Mouse (Mus musculus) lung, embryonic 14.5 days (tissue): ENCODE results near the gene Ltbp3. TPM values are rescaled to one million over a fixed set of nuclear protein-coding genes. Genes with fewer than 3 reads are reported as not detected.

ENCODE experiments used
- ATAC-seq: fragments of 200-750 bp; cut with Nextera tagmentation; 2 replicates; pipeline ENCODE4 v1.8.0; 2017; ENCODE audit warnings: mild to moderate bottlenecking, moderate TSS enrichment, moderate library complexity; ENCODE audit not compliant: insufficient read depth
- DNase-seq: peaks from one replicate; pipeline ENCODE4 v3.0.0-alpha.2; 2015
- H3K27ac ChIP-seq: fragments of 300-500 bp; sonication (generic); 2 replicates; pipeline ENCODE4 v1.5.1; 2014; ENCODE audit warnings: low read depth, mild to moderate bottlenecking, moderate library complexity
- H3K27me3 ChIP-seq: fragments of 300-500 bp; sonication (generic); 2 replicates; pipeline ENCODE4 v1.6.1; 2014; ENCODE audit warnings: low read length, control low read depth; ENCODE audit not compliant: insufficient read depth
- H3K36me3 ChIP-seq: fragments of 300-500 bp; sonication (generic); 2 replicates; pipeline ENCODE4 v1.6.1; 2014; ENCODE audit warnings: control low read depth; ENCODE audit not compliant: insufficient read depth
- H3K4me1 ChIP-seq: fragments of 300-500 bp; sonication (generic); 2 replicates; pipeline ENCODE4 v1.6.1; 2014; ENCODE audit warnings: antibody characterized with exemption, control low read depth; ENCODE audit not compliant: insufficient read depth
- H3K4me2 ChIP-seq: fragments of 300-500 bp; sonication (generic); 2 replicates; pipeline ENCODE4 v1.6.1; 2014; ENCODE audit warnings: mild to moderate bottlenecking
- H3K4me3 ChIP-seq: fragments of 300-500 bp; sonication (generic); 2 replicates; pipeline ENCODE4 v1.5.1; 2014; ENCODE audit warnings: low read depth, low read length
- H3K9ac ChIP-seq: fragments of 300-500 bp; sonication (generic); 2 replicates; pipeline ENCODE4 v1.6.1; 2014
- H3K9me3 ChIP-seq: fragments of 300-500 bp; sonication (generic); 2 replicates; pipeline ENCODE4 v1.6.1; 2016; ENCODE audit warnings: low read depth, low read length, control low read depth
- CTCF ChIP-seq: IDR thresholded peaks from 2 replicates; pipeline ENCODE4 v1.5.1; 2016; ENCODE audit warnings: antibody characterized with exemption, low read depth
- WGBS: fragments of 180-500 bp; shearing (Covaris S2); extraction: QIAGEN DNeasy Blood & Tissue Kit; methylation state at CpG from one replicate; pipeline ENCODE4 v1.1.7; 2014; 5-methylcytosine and 5-hydroxymethylcytosine counted together
- polyA plus RNA-seq: library from polyadenylated mRNA; unstranded; fragments of >200 nt; fragmentation: Nextera tagmentation; extraction: Ambion mirVana; gene quantifications from 2 replicates; pipeline ENCODE4 v1.2.1, GENCODE M21; 2014

Gene Ltbp3
- polyA plus RNA-seq, 1 experiment from 2014 or later = 51.8 TPM

DNA sequence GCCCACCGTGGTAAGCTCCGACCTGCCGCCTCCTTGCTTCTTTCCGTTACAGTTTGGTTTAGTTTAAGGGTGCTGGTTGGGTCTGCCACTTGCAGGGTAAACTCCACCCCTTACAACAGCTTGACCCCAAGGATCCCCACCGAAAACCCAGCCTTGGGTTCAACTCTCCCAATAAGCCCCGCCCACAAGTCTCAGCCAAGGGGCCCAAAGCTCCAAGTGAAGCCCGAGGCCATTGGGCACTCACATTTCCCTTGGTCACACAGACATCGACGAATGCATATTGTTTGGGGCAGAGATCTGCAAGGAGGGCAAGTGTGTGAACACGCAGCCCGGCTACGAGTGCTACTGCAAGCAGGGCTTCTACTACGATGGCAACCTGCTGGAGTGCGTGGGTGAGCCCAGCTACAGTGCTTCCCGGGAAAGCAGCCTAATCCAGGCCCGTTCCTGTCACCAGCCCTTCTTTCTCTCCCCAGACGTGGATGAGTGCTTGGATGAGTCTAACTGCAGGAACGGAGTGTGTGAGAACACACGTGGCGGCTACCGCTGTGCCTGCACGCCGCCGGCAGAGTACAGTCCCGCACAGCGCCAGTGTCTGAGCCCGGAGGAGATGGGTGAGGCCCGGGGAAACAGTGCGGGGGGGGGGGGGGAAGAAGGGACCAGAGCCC is 15.7 kb downstream of the Ltbp3 start:
- peak overlapping the region; percentile 9; the same call in 1 of the 2 replicates for H3K4me3 ChIP-seq
- DNase-seq = peak; percentile 37
- no peaks in the 10 kb centered on the region for H3K9me3 ChIP-seq
- peaks cover 9% of the 10 kb centered on the region; the same call in 1 of the 2 replicates for H3K4me1 ChIP-seq
- peak overlapping the region; percentile 50 for H3K4me2 ChIP-seq
- ATAC-seq = peak; percentile 42; the same call in 1 of the 2 replicates
- no peak for TF ChIP-seq CTCF
- H3K27ac ChIP-seq = no peak overlapping the region
- 14% methylated on average over 28 of the region's 29 CpGs for WGBS
- peaks cover 9% of the 10 kb centered on the region; the same call in 1 of the 2 replicates for H3K27me3 ChIP-seq
- H3K9ac ChIP-seq = peak overlapping the region; percentile 37
- peaks cover 69% of the 10 kb centered on the region for H3K36me3 ChIP-seq

GRCm38 (mm10) chr19:5756991-5757636 is 16.4 kb downstream of the Ltbp3 start:
- H3K4me2 ChIP-seq = peak overlapping the region; percentile 50
- ATAC-seq (peak; percentile 42; the same call in 1 of the 2 replicates), DNase-seq (peak; percentile 57)
- 0 out of 2 replicates have a peak, but pooled peaks cover 3% of the 10 kb centered on the region for H3K27me3 ChIP-seq
- WGBS = 22% methylated on average over 36 of the region's 36 CpGs
- TF ChIP-seq CTCF = no peak
- H3K9me3 ChIP-seq = no peaks in the 10 kb centered on the region
- 0 out of 2 replicates have a peak, but pooled peaks cover 6% of the 10 kb centered on the region for H3K4me1 ChIP-seq
- H3K36me3 ChIP-seq = peaks cover 71% of the 10 kb centered on the region
- peak overlapping the region; percentile 9; the same call in 1 of the 2 replicates for H3K4me3 ChIP-seq
- H3K9ac ChIP-seq = peak overlapping the region; percentile 37
- no peak overlapping the region for H3K27ac ChIP-seq

DNA sequence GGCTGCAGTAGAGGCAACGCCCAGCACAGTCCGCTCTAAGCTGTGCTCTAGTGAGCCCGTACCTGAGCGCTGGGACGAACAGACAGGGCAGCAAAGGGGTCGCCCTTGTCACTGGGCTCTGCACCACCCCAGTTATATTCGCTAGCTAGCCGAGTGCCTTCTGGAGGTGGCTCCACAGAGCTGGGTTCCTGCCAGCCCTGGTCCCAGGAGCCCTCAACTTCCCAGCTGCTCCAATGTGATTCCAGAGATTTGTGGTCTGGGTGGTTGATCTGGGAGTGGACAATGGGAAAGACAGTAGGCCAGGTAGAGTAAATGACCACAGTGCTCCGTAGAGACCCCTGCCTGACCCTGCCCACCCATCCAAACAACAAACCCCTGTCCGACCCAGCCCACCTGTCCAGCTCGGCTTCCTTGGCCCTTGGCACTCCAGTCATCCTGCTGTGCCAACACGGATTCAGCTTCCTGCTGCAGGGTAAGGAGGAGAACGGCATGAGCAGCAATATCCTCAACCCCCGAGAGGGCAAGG is 18.2 kb downstream of the Ltbp3 start:
- no peaks in the 10 kb centered on the region for H3K27me3 ChIP-seq
- no peak for ATAC-seq
- DNase-seq = no peak
- H3K9me3 ChIP-seq = no peaks in the 10 kb centered on the region
- H3K4me1 ChIP-seq = 0 out of 2 replicates have a peak, but pooled peaks cover 6% of the 10 kb centered on the region
- no peak overlapping the region for H3K9ac ChIP-seq
- no peak overlapping the region for H3K4me3 ChIP-seq
- peaks cover 75% of the 10 kb centered on the region for H3K36me3 ChIP-seq
- no peak for TF ChIP-seq CTCF
- 85% methylated on average over 14 of the region's 14 CpGs for WGBS
- no peak overlapping the region for H3K27ac ChIP-seq
- no peak overlapping the region for H3K4me2 ChIP-seq

- H3K4me2 ChIP-seq = no peak overlapping the region
Observed at GRCm38 (mm10) chr19:5763163-5763562, 22.5 kb downstream of the Ltbp3 start.

GRCm38 (mm10) chr19:5767271-5767670 is 26.6 kb downstream of the Ltbp3 start:
- ATAC-seq (no peak), DNase-seq (no peak)
- H3K9ac ChIP-seq = no peak overlapping the region
- no peak overlapping the region for H3K4me3 ChIP-seq
- no peak for TF ChIP-seq CTCF
- no peak overlapping the region for H3K27ac ChIP-seq
- H3K4me2 ChIP-seq = no peak overlapping the region
- H3K9me3 ChIP-seq = no peaks in the 10 kb centered on the region
- WGBS = 88% methylated on average over 4 of the region's 4 CpGs
- peaks cover 3% of the 10 kb centered on the region; the same call in 1 of the 2 replicates for H3K27me3 ChIP-seq
- peaks cover 76% of the 10 kb centered on the region for H3K36me3 ChIP-seq
- H3K4me1 ChIP-seq = peaks cover 10% of the 10 kb centered on the region

More at GRCm38 (mm10) chr19:5763163-5763562, 22.5 kb downstream of the Ltbp3 start:
- Histone ChIP-seq H3K4me3 (no peak overlapping the region), H3K9ac (no peak overlapping the region), H3K27ac (no peak overlapping the region), H3K9me3 (no peaks in the 10 kb centered on the region), H3K27me3 (no peaks in the 10 kb centered on the region), H3K36me3 (peaks cover 95% of the 10 kb centered on the region), H3K4me1 (no peaks in the 10 kb centered on the region)
- WGBS = 90% methylated on average over 6 of the region's 6 CpGs
- no peak for TF ChIP-seq CTCF
- no peak for ATAC-seq
- DNase-seq = no peak

- H3K9me3 ChIP-seq = no peaks in the 10 kb centered on the region
- H3K4me3 ChIP-seq = peak overlapping the region; percentile 79
- H3K36me3 ChIP-seq = peaks cover 50% of the 10 kb centered on the region
- peak overlapping the region; percentile 88 for H3K4me2 ChIP-seq
- H3K4me1 ChIP-seq = peaks cover 10% of the 10 kb centered on the region
- peak overlapping the region; percentile 64 for H3K9ac ChIP-seq
- WGBS = 36% methylated on average over 9 of the region's 9 CpGs
- peaks cover 3% of the 10 kb centered on the region; the same call in 1 of the 2 replicates for H3K27me3 ChIP-seq
- ATAC-seq (peak; percentile 4; the same call in 1 of the 2 replicates), DNase-seq (no peak)
- TF ChIP-seq CTCF = no peak
- peak overlapping the region; percentile 78 for H3K27ac ChIP-seq
Observed at GRCm38 (mm10) chr19:5770311-5770710, 29.6 kb downstream of the Ltbp3 start.
